Mouse (Mus musculus) retina, embryonic 14.5 days (tissue): ENCODE data around the gene Pank4.

Source experiments
- DNase-seq: peaks from one replicate; pipeline ENCODE4 v3.0.0-alpha.2; 2015; ENCODE audit warnings: low spot score

The Pank4 gene

DNA sequence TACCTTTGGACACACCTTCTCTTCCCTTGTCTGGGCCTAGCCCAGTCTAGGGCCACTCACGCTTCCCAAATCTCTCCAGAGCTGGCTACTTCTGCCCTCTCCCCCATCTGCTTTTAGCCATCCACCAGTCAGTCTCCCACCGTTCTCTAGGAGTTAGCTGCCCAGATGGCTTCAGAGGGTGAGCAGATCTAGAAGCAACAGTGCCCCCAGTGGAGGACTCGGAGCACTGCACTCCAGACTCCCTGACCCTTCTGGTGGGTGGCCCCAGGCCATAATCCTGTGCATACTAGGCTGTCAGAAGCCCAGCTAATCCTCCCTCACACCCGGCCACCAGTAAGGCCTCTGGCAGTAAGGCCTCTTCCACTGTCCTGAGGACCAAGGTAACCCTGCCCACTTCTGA, 48.9 kb downstream of the Pank4 start:
- DNase-seq = peak; percentile 96

DNA sequence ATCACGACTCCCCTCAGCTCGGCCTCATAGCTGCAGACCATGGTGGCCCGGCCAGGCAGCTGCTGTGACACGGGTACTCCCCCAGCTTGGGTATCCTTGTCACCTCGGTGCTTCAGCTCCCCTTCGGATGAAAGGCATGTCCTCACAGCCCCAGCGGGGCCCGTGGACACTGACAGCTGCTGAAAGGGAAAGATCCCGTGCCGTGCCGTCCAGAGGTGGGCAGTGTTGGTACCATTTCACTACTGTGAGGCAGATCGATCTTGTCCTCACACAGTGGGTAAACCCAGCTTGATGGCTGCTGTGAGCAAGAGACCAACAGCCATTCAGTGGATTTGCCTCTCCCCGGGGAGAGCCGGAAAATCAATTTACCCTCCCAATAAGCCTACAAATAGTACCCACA, 50.3 kb downstream of the Pank4 start:
- no peak for DNase-seq

DNA sequence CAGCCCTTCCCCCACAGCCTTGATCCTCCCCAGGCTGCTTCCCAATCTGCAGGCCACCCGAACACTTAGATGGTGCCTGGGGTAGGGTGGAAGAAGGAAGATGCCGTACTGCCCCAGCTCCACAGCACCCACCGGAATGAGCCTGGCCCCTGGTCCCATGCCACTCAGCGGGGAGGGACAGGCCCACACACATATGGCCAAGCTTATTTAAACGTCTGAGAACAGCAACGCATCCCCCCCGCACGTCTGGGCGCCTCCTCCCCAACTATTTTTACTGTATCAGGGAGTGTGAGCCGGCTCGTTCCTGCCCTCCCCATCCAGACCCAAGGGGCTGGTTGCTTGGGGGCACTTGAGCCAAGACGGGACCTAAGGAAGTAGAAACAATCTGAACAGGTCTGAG, 50.9 kb downstream of the Pank4 start:
- no peak for DNase-seq

DNA sequence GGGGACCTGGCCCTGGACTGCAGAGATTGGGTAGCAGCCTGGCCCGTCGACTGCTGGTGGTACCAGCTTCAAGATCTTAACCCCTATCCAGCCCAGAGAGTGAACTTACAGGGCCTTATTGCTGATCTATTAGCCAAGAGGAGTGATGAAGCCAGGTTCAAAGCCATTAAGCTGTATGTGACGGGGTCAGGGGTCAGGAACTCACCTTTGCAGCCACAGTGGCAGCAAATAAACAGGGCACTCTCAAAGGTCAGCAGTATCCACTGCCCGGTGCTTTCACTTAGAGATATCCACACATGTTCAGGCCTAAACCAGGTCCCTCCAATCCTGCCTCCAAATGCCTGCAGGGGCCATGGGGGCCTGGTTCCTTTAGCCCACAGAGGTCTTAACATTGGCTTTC, 51.6 kb downstream of the Pank4 start:
- no peak for DNase-seq

DNA sequence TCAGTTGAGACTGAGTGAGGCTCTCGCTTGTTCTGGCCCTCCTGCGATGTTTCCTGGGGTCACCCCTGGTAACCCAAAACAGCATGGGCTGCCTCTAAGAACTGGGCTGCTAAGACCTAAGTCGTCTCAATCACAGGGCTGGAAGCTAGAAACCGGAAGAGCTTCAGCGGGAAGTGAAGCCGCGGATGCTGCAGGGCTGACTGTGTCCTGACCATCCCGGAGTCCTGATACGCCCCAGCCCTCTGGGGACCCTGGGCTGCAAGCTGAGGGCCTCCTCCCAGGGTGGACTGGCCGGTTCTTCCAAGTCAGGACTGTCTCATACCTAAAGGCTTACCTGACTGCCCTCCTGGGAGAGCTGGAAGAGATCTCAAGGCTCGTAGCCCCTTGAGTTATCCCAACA, 52.9 kb downstream of the Pank4 start:
- no peak for DNase-seq

DNA sequence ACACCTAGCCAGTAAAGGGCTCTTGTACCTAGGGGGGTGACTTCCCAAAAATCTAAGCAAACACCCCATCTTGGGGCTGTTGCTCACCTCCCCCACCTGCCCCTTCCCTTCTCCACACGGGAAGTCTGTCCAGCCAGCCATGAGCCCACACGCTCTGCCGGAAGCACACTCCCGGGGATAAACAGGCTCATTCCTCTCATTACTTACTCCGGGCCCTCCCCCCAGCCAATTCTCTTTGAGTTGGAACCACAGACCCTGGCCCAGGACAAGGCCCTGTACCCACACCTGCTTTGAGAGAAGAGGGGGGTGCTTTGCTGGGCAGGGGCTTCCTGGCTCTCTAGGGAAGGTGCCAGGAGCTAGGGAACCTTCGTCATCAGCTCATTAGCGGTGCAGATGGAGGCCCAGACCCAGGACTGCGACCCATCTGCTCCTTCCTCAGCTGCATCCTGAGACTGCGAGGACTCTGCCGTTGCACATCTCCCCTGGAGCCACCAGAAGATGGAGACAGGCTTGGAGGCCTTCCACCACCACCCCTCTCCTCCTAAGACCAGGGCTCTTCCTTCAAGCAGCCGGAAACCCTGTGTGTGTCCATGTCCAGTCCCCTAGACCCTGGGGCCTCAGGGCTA, 53.4 kb downstream of the Pank4 start:
- no peak for DNase-seq

DNA sequence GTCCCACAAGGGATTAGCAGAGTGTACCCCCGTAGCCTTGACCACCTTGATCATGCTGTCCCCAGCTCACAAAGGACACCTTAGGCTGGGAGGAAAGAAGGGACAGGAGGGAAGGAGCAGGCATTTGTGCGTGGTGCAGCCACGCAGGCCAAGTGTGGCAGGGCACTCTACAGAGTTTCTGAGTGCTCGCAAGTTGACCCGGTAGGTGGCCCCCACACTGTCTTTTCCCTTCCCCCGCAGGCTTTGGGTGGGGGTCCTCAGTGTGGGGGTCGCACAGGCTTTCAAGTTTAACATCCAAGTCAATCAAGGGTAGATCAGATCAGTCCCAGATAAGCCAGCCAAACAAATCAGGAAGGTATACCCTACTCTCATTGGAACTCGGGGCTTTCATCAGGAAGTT, 54.1 kb downstream of the Pank4 start:
- DNase-seq = no peak

DNA sequence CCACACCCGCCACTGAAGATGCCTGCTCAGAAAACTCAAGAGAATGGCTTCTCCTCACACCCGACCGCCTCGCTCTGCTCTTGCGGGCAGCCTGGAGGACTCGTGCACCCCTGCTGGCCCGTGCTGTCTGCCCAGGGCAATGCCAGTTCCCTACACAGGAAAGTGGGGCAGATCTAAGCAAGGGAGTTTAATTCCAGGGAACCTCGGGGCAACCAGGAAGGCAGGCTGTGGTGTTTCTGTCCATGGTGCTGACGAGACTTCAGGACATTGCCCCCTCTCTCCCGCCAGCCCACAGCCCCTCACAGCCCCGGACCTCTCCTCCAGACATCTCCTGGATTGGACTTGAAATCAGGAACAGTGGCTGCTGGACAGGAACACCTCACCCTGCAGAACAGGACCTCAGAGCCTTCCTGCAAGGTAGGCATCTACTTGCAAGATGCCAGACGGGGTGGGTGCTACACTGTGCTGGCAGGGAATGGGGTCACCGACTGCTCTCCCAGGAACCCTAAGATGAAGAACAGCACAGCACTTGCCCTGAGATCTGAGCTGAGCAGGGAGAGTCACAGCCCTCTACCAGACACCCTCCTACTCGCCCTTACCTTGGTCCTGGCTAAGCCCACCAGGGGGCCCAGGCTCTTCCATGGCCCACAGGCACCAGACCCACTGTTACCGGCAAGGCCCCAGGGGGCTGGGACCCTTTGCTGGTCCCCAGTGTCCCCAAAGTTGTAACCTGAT, 54.8 kb downstream of the Pank4 start:
- DNase-seq = peak; percentile 79

DNA sequence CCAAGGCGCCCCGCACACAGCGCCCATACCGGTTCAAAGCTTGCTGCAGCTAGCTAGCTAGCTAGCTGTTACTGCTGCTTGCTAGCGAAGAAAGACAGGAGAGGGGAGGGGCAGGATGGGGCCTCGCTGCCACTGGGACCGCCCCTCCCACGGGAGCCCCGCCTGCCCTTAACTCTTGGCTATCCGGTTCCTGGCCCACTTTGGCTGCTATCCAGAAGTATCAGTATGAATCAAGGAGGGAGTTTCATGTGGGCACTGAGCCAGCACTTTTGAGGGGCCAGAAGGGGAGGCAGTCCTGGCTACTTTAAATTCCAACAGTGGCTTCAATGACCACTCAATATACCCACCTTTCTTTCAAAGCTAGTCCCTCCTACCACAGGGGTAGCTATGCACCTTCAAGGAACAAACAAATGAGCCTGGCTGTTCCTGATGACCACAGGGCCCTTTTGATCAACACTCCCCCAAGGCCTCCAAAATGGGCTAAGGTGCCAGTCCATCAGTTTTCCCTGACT, 55.5 kb downstream of the Pank4 start:
- peak; percentile 56 for DNase-seq

DNA sequence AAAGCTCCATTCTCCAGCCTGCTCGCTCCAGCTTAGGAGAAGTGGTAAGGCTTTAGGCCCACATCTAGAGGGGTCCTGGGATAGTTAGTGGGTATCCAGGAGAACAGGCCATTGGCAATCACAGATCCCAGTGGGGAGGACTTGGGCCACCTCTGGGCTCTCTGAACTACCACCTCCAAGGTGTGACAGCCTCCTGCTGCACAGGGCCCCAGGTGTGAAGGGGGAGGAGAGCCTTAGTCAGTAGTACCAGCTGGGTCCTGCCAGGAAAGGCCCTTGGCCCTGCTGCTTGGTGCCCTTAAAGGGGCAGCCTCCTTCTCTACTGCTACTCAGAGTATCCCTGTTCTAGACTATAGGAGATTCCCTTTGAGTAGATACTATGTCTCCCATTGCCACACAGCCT, 56.2 kb downstream of the Pank4 start:
- DNase-seq = no peak

DNA sequence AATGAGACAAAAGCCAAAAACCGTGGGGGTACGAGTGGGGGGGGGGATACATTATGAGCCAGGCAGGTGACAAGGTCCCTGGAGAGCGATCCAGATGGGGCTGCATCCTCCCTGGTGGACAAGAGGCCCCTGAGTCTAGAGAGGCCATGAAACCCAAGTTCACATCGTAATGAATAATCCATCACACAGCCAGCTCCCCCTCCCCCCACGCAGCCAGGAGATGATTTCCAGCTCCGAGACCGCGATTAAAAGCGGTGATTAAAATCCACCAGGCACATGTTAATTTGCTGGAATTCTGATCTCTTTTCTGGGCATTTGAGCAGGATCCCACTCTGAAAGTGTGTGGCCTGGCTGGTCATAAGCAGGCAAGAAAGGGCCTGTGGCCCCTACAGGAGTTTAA, 56.9 kb downstream of the Pank4 start:
- no peak for DNase-seq

DNA sequence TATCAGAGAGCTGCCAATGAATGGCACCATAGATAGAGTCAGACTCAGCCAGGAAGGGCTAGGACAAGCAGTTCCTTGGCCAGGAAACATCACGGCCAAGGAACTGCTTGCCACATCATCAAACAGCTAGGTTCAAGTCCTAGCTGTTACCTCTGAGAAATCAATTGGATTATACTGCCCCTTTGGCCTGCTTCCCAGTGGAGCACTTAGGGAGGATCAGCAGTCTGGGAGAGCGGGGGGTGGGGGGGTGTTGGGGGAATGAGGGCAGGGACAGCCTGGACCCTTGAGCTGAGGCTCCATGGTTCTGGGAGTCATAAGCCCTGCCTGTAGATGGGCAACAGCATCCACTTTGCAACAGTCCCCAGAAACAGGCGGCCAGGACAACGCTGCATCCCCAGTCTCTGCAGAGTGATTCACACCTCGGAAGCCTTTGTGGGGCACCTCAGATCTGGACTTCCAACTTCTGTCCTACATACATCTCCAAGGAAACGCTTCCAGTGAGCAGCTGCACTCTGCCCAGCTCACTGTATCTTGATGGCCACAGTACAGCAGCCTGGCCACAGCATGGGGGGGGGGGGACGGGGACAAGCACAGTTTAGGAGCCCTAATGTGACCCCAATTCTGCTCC, 58.4 kb downstream of the Pank4 start:
- DNase-seq = no peak

DNA sequence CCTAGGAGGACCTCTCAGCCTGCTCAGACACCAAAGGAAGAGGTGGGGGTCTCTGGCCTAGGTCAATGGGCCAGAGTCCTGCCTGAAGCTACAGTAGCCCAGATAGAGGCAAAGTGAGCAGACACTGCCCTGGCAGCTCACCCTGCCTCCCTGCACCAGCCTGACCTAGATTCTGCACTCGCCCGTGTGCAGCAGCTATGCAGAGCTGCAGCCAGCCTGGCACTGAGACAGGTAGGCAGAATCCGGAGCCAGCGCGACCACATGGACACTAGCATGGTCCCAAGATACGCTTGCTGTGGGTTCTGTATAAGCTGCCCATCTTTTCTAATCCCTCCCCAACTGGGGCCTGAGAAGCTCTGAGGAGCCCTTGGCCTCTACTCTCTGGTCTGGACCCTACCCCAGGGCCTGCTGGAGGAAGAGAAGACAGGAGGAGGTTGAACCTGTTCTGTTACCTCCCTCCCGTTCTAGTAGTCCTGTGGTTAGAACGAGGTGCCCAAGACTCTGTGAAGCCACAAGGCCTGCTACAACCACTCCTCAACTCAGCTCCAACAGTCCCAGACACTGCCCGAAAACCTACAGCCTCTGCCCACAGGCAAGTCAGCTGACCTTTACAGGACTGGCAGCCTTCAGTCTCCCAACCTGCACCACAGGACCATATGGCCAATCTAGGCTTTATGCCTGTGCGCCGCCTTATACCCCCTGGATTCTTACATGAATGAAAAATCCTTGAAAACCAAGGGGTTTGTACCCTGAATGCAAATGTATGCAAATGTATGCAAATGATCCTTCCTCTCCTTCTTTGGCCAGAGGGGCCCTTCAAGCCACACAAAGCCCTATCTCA, 60.5 kb downstream of the Pank4 start:
- DNase-seq = no peak
